Mouse (Mus musculus): ENCODE data around the gene Sema3b.

The Sema3b gene

GRCm38 (mm10) chr9:107608741-107609432 is at the start of gene Sema3b:
Sema3b (minus strand) TSS chr9:107609229.
- DNase-seq (ENCODE audit: low spot score), result no peak

- no peak for DNase-seq (ENCODE audit: low spot score)
These were observed 49.1 kb upstream of the Sema3b start for GRCm38 (mm10) chr9:107658096-107658495.

GRCm38 (mm10) chr9:107657144-107657543 is 48.1 kb upstream of the Sema3b start:
- no peak for DNase-seq (ENCODE audit: low spot score)

GRCm38 (mm10) chr9:107654585-107654984 is 45.6 kb upstream of the Sema3b start:
- no peak for DNase-seq (ENCODE audit: low spot score)

GRCm38 (mm10) chr9:107653474-107653873 is 44.4 kb upstream of the Sema3b start:
- DNase-seq (ENCODE audit: low spot score), result no peak

- no peak for DNase-seq (ENCODE audit: low spot score)
These were observed 41.9 kb upstream of the Sema3b start for GRCm38 (mm10) chr9:107650708-107651481.

- DNase-seq (ENCODE audit: low spot score), result no peak
These were observed 41.2 kb upstream of the Sema3b start for GRCm38 (mm10) chr9:107650225-107650624.

GRCm38 (mm10) chr9:107648767-107649166 is 39.7 kb upstream of the Sema3b start:
- no peak for DNase-seq (ENCODE audit: low spot score)

- DNase-seq (ENCODE audit: low spot score), result no peak
These were observed 37.9 kb upstream of the Sema3b start for GRCm38 (mm10) chr9:107646975-107647374.

- DNase-seq (ENCODE audit: low spot score), result peak; percentile 81
These were observed 36.5 kb upstream of the Sema3b start for GRCm38 (mm10) chr9:107645577-107645976.

GRCm38 (mm10) chr9:107645153-107645510 is 36.1 kb upstream of the Sema3b start:
- DNase-seq (ENCODE audit: low spot score), result no peak

- peak; percentile 91 for DNase-seq (ENCODE audit: low spot score)
These were observed 35.6 kb upstream of the Sema3b start for GRCm38 (mm10) chr9:107644495-107645152.

- DNase-seq (ENCODE audit: low spot score), result no peak
These were observed 34.6 kb upstream of the Sema3b start for GRCm38 (mm10) chr9:107643544-107644214.

GRCm38 (mm10) chr9:107641666-107642065 is 32.6 kb upstream of the Sema3b start:
- DNase-seq (ENCODE audit: low spot score), result peak; percentile 68

- no peak for DNase-seq (ENCODE audit: low spot score)
These were observed 31.3 kb upstream of the Sema3b start for GRCm38 (mm10) chr9:107640257-107640772.

- peak; percentile 50 for DNase-seq (ENCODE audit: low spot score)
These were observed 28.0 kb upstream of the Sema3b start for GRCm38 (mm10) chr9:107637070-107637469.

GRCm38 (mm10) chr9:107635279-107636028 is 26.4 kb upstream of the Sema3b start, which contains the start of gene Gnai2:
Gnai2 (minus strand) TSS chr9:107635367.
- DNase-seq (ENCODE audit: low spot score), result peak; percentile 96

GRCm38 (mm10) chr9:107634406-107635278 is 25.6 kb upstream of the Sema3b start:
- no peak for DNase-seq (ENCODE audit: low spot score)

GRCm38 (mm10) chr9:107633661-107634405 is 24.8 kb upstream of the Sema3b start:
- no peak for DNase-seq (ENCODE audit: low spot score)
